Mouse (Mus musculus) large intestine, adult 2 months (tissue): ENCODE measurements around the gene Olfr1423. TPM values are rescaled to one million over a fixed set of nuclear protein-coding genes. Genes with fewer than 3 reads are reported as not detected.
"Not testable (repeated sequence)": the region's sequence is repeated elsewhere in the genome, so short reads cannot be mapped to it uniquely, and the experiment has no call there.

ENCODE experiments used
- DNase-seq: peaks from one replicate; pipeline ENCODE4 v3.0.0-alpha.2; 2012; ENCODE audit warnings: low read depth, low spot score
- whole genome bisulfite sequencing: fragments of 180-500 bp; shearing (Covaris S2); methylation state at CpG from one replicate; pipeline ENCODE4 v1.1.7; 2018; 5-methylcytosine and 5-hydroxymethylcytosine counted together
- polyA plus RNA-seq: library from polyadenylated mRNA; depleted of rRNA; stranded (reverse); fragments of >200 nt; gene quantifications from 2 replicates; pipeline ENCODE4 v1.2.3, GENCODE M21; 2012

Olfr1423 gene
- polyA plus RNA-seq, 1 experiment, result not detected

GRCm38 (mm10) chr19:12008410-12009380 lies 32.4 kb downstream of the Olfr1423 start:
- 55% methylated on average over 17 of the region's 17 CpGs for WGBS
- DNase-seq, result no peak

GRCm38 (mm10) chr19:12007105-12007931 lies 33.8 kb downstream of the Olfr1423 start:
- WGBS, result 37% methylated on average over 17 of the region's 17 CpGs
- DNase-seq, result no peak

GRCm38 (mm10) chr19:12006361-12006947 lies 34.7 kb downstream of the Olfr1423 start:
- 18% methylated on average over 17 of the region's 17 CpGs for WGBS
- DNase-seq, result no peak

- WGBS, result under 1% methylated on average over 41 of the region's 41 CpGs
- peak; percentile 58 for DNase-seq
Observed at GRCm38 (mm10) chr19:12005376-12006360, 35.4 kb downstream of the Olfr1423 start.

- 40% methylated on average over 9 of the region's 9 CpGs for WGBS
- DNase-seq, result peak; percentile 50
Observed at GRCm38 (mm10) chr19:12004216-12005008, 36.7 kb downstream of the Olfr1423 start.

GRCm38 (mm10) chr19:12003568-12003967 lies 37.5 kb downstream of the Olfr1423 start:
- WGBS, result 93% methylated on average over 2 of the region's 2 CpGs
- no peak for DNase-seq

- 74% methylated on average over 14 of the region's 14 CpGs for WGBS
Observed at GRCm38 (mm10) chr19:12002791-12003190, 38.3 kb downstream of the Olfr1423 start.

GRCm38 (mm10) chr19:12002125-12002524 lies 39.0 kb downstream of the Olfr1423 start:
- WGBS, result 7% methylated on average over 11 of the region's 11 CpGs
- DNase-seq, result no peak

More at GRCm38 (mm10) chr19:12002791-12003190, 38.3 kb downstream of the Olfr1423 start:
- no peak for DNase-seq

- WGBS, result 46% methylated on average over 3 of the region's 3 CpGs
- DNase-seq, result no peak
Observed at GRCm38 (mm10) chr19:12001686-12002085, 39.4 kb downstream of the Olfr1423 start.

GRCm38 (mm10) chr19:11995722-11996448 lies 45.2 kb downstream of the Olfr1423 start:
- no peak for DNase-seq
- 68% methylated on average over 2 of the region's 2 CpGs for WGBS

- 85% methylated on average over 6 of the region's 6 CpGs for WGBS
- no peak for DNase-seq
Observed at GRCm38 (mm10) chr19:11994703-11995431, 46.2 kb downstream of the Olfr1423 start.

- 74% methylated on average over 10 of the region's 10 CpGs for WGBS
- DNase-seq, result no peak
Observed at GRCm38 (mm10) chr19:11992441-11993029, 48.6 kb downstream of the Olfr1423 start.

- no peak for DNase-seq
- WGBS, result 92% methylated on average over 9 of the region's 9 CpGs
Observed at GRCm38 (mm10) chr19:11992034-11992433, 49.1 kb downstream of the Olfr1423 start.

GRCm38 (mm10) chr19:11989334-11989733 lies 51.8 kb downstream of the Olfr1423 start:
- DNase-seq, result no peak

GRCm38 (mm10) chr19:11987841-11988240 lies 53.3 kb downstream of the Olfr1423 start:
- 86% methylated on average over 3 of the region's 3 CpGs for WGBS
- DNase-seq, result no peak

More at GRCm38 (mm10) chr19:11989334-11989733, 51.8 kb downstream of the Olfr1423 start:
- WGBS, result 94% methylated on average over 7 of the region's 7 CpGs

GRCm38 (mm10) chr19:11984614-11985013 lies 56.5 kb downstream of the Olfr1423 start:
- not testable (repeated sequence) for DNase-seq
- 88% methylated on average over 5 of the region's 5 CpGs for WGBS
